Mouse (Mus musculus) cortical plate, adult 2 months (tissue): ENCODE measurements around the gene Ssx2ip. TPM values are rescaled to one million over a fixed set of nuclear protein-coding genes. Genes with fewer than 3 reads are reported as not detected.

Source experiments
- H3K27ac ChIP-seq: fragments of 200-500 bp; 2 replicates; pipeline ENCODE4 v1.5.1; 2012; ENCODE audit warnings: low read length, control low read depth, inconsistent platforms; ENCODE audit not compliant: insufficient read depth
- H3K4me1 ChIP-seq: fragments of 200-500 bp; 2 replicates; pipeline ENCODE4 v1.6.1; 2011; ENCODE audit warnings: low read length; ENCODE audit not compliant: control insufficient read depth, insufficient read depth
- H3K4me3 ChIP-seq: fragments of 200-500 bp; 2 replicates; pipeline ENCODE4 v1.5.1; 2011; ENCODE audit warnings: mild to moderate bottlenecking, low read length, control low read depth; ENCODE audit not compliant: insufficient read depth
- CTCF ChIP-seq: fragments of 200-500 bp; IDR thresholded peaks from 2 replicates; pipeline ENCODE4 v1.5.1; 2011; ENCODE audit warnings: mild to moderate bottlenecking, control low read depth, low read length; ENCODE audit not compliant: insufficient read depth; ENCODE audit errors: extremely low read depth
- POLR2A ChIP-seq: fragments of 200-500 bp; IDR thresholded peaks from 2 replicates; pipeline ENCODE4 v1.6.1; 2011; ENCODE audit warnings: mild to moderate bottlenecking, low read length, control low read depth; ENCODE audit not compliant: insufficient read depth; ENCODE audit errors: extremely low read depth
- polyA plus RNA-seq: library from polyadenylated mRNA; depleted of rRNA; stranded (reverse); fragments of >200 nt; gene quantifications from 2 replicates; pipeline ENCODE4 v1.2.3, GENCODE M21; 2012; rRNA removed

The Ssx2ip gene
- polyA plus RNA-seq, 1 experiment, result 40.7 TPM

DNA sequence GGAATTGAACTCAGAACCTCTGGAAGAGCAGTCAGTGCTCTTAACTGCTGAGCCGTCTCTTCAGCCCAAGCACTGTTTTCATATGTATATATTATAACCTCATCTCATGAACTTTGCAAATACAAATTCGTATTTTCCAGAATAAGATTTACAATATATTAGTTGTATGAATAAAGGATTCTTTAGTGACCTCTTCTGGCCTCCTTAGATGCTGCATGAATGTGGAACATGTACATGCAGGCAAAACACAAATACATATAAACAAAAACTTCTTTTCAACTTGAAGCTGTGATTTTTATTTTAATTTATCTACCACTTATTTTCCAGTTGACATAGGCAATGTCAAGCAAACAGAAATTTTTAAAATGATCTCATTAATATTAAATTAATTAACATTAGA, 77.6 kb downstream of the Ssx2ip start:
- no peak overlapping the region for H3K27ac ChIP-seq
- no peak overlapping the region for H3K4me3 ChIP-seq
- TF ChIP-seq CTCF, result no peak
- no peak for TF ChIP-seq POLR2A
- no peaks in the 10 kb centered on the region for H3K4me1 ChIP-seq

DNA sequence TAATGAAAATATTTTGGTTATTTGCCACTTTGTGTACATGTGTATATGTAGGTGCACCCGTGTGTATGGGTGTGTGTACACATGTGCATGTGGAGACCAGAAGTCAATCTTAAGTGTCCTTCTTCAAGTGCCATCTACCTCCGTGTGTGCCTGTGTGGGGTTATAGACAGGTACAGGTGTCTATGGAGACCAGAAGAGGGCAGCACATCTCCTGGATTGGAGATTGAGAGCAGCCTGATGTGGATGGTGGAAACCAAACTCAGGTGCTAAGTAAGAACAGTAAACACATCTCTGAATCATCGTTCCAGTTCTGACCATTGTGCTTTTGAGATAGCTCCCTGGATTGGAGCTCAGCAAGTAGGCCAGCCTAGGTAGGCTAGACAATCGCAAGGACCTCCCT, 82.0 kb downstream of the Ssx2ip start:
- H3K4me1 ChIP-seq, result no peaks in the 10 kb centered on the region
- H3K4me3 ChIP-seq, result no peak overlapping the region
- no peak overlapping the region for H3K27ac ChIP-seq
- TF ChIP-seq CTCF (no peak), POLR2A (no peak)

Other genes starting within 250 kb of the Ssx2ip start
- 0.31 and 0.34 TPM in 2 replicates for gene Lpar3, start 183.7 kb upstream of the Ssx2ip start, polyA plus RNA-seq
- gene Ctbs, start 45.2 kb downstream of the Ssx2ip start, polyA plus RNA-seq, result 4.4 and 4.5 TPM in 2 replicates
- gene Spata1, start 95.1 kb downstream of the Ssx2ip start, polyA plus RNA-seq, result 3.7 and 4.0 TPM in 2 replicates
- 79.7 and 97.3 TPM in 2 replicates for gene Gng5, start 95.2 kb downstream of the Ssx2ip start, polyA plus RNA-seq
- gene Rpf1, start 116.8 kb downstream of the Ssx2ip start, polyA plus RNA-seq, result 18.4 and 19.6 TPM in 2 replicates
- 0.74 and 0.75 TPM in 2 replicates for gene Uox, start 165.8 kb downstream of the Ssx2ip start, polyA plus RNA-seq
- 0.04 TPM in 1 of 2 replicates, not detected in the other for gene Dnase2b, start 211.0 kb downstream of the Ssx2ip start, polyA plus RNA-seq
- gene 4930503B20Rik, start 246.7 kb downstream of the Ssx2ip start, polyA plus RNA-seq, result 0.10 TPM in 1 of 2 replicates, not detected in the other